Mouse (Mus musculus): ENCODE measurements around the gene Gm35549.
A peak's percentile ranks its signal among the peaks of the same experiment; 100 is the strongest.

The Gm35549 gene

GRCm38 (mm10) chr9:122823374-122824017, 20.3 kb downstream of the Gm35549 start:
- no peak for DNase-seq

- no peak for DNase-seq
These were observed 28.5 kb downstream of the Gm35549 start for GRCm38 (mm10) chr9:122815239-122815851.

- no peak for DNase-seq
These were observed 29.1 kb downstream of the Gm35549 start for GRCm38 (mm10) chr9:122814775-122815174.

- no peak for DNase-seq
These were observed 31.4 kb downstream of the Gm35549 start for GRCm38 (mm10) chr9:122812386-122812785.

GRCm38 (mm10) chr9:122810212-122810611, 33.6 kb downstream of the Gm35549 start:
- no peak for DNase-seq

- no peak for DNase-seq
These were observed 36.6 kb downstream of the Gm35549 start for GRCm38 (mm10) chr9:122807186-122807585.

GRCm38 (mm10) chr9:122805845-122806341, 37.9 kb downstream of the Gm35549 start:
- no peak for DNase-seq

GRCm38 (mm10) chr9:122805053-122805844, 38.6 kb downstream of the Gm35549 start, which contains the start of gene Tcaim:
Tcaim (plus strand) TSS chr9:122805539.
- DNase-seq, result peak; percentile 96

GRCm38 (mm10) chr9:122786534-122786933, 57.3 kb downstream of the Gm35549 start:
- no peak for DNase-seq

GRCm38 (mm10) chr9:122785231-122785630, 58.6 kb downstream of the Gm35549 start:
- no peak for DNase-seq

Data from thymus, postnatal 14 days (tissue).